Mouse (Mus musculus) bone marrow macrophage, adult 2 months (primary cell): Measurements from ENCODE around the gene Rufy3. TPM values are rescaled to one million over a fixed set of nuclear protein-coding genes. Genes with fewer than 3 reads are reported as not detected.

Experiments used
- H3K27ac ChIP-seq: 2 replicates; pipeline ENCODE4 v1.5.1; 2012; ENCODE audit warnings: low read depth, low read length; ENCODE audit not compliant: insufficient read depth
- H3K4me1 ChIP-seq: 2 replicates; pipeline ENCODE4 v1.6.1; 2012; ENCODE audit warnings: low read length; ENCODE audit not compliant: control insufficient read depth, insufficient read depth
- H3K4me3 ChIP-seq: 2 replicates; pipeline ENCODE4 v1.5.1; 2012; ENCODE audit warnings: mild to moderate bottlenecking, low read length, moderate library complexity; ENCODE audit not compliant: insufficient read depth
- CTCF ChIP-seq: IDR thresholded peaks from 2 replicates; pipeline ENCODE4 v1.5.1; 2012; ENCODE audit warnings: low read depth, mild to moderate bottlenecking, low read length, moderate library complexity
- POLR2A ChIP-seq: IDR thresholded peaks from 2 replicates; pipeline ENCODE4 v1.6.1; 2012; ENCODE audit warnings: mild to moderate bottlenecking, low read depth, low read length, borderline replicate concordance
- polyA plus RNA-seq: library from polyadenylated mRNA; stranded (reverse); fragments of >200 nt; gene quantifications from 2 replicates; pipeline ENCODE4 v1.2.4, GENCODE M21; 2012; ENCODE audit not compliant: missing spikeins, insufficient read depth, insufficient read length

Gene Rufy3
- polyA plus RNA-seq, 1 experiment: 38.1 TPM

DNA sequence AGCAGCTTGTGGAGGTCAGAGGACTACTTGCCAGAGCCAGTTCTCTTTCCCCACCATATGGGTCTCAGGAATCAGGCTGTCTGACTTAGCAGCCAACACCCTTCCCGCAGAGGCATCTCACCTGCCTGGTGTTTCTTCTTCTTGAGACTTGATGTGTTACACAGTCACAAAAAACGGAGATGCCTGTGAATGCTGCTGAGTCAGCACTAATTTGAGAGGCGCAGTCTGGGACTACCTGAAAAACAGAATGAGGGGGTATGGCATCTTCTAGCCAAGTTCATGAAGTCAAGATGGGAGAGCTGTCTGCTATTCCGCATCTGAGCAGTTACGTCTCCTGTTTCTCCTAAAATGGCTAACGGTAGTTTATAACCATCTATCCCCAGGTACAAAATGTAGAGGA, 115.7 kb downstream of the Rufy3 start:
- Histone ChIP-seq H3K4me3 (no peak overlapping the region), H3K27ac (no peak overlapping the region), H3K4me1 (peaks cover 16% of the 10 kb centered on the region)
- no peak for TF ChIP-seq CTCF
- no peak for TF ChIP-seq POLR2A

DNA sequence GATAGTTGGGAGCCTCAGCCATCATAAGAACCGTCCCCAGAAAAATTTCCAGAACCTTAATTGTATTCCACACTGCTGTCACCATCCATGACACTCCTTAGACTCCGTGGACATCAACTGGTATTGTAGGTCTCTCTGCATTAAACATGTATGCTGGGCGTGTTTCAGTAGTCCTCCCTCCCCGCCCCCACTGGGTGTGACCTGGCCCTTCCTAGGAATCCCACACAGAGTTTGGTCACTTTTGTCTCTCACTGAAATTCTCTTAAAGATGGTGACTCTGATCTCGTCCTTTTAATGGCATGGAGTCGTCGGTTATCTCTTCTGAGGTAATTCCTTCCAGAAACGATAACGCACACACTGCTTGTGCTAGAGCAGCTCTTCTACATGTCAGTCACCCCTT, 118.9 kb downstream of the Rufy3 start:
- no peak for TF ChIP-seq CTCF
- H3K4me1 ChIP-seq: peaks cover 6% of the 10 kb centered on the region
- H3K4me3 ChIP-seq: no peak overlapping the region
- no peak overlapping the region for H3K27ac ChIP-seq

DNA sequence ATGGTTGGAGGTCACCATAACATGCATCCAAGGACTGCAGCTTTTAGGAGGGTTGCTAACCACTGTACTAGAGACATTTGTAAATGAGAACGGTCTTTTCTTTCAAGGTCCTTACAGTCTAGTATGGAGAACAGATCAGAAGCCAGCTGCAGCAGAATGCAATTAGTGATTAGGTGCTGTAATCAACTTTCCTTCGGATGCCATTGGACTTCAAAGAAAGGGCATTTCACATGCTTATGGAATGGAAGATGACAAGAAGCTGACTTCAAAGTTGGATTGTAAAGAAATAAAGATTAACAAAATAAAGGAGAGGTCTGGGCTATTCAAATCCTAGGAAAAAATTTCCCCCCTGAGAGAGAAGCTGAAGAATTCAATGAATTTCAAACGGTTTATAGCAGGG, 119.4 kb downstream of the Rufy3 start:
- TF ChIP-seq POLR2A (no peak), CTCF (no peak)
- H3K4me3 ChIP-seq: no peak overlapping the region
- peaks cover under 1% of the 10 kb centered on the region for H3K4me1 ChIP-seq
- no peak overlapping the region for H3K27ac ChIP-seq

DNA sequence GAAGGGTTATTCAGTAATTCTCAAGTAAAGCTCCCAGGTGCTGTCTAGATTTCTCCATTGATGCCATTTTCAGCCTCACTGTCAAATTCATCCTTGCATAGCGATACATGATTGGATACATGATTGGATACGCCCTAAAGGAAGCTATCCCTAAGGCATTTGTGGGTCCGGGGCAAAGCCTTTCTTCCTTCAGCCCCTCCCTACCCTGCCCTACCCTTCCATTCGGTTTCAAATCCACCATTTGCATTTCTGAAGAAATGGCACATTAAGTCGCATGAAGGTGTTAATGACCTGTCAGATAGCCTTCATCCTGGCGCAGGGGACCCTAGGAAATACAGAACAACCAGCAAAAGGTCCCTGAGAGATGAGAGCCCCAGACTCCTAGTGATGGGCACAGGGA, 120.5 kb downstream of the Rufy3 start:
- no peak overlapping the region for H3K4me3 ChIP-seq
- H3K4me1 ChIP-seq: no peaks in the 10 kb centered on the region
- TF ChIP-seq POLR2A (no peak), CTCF (no peak)

DNA sequence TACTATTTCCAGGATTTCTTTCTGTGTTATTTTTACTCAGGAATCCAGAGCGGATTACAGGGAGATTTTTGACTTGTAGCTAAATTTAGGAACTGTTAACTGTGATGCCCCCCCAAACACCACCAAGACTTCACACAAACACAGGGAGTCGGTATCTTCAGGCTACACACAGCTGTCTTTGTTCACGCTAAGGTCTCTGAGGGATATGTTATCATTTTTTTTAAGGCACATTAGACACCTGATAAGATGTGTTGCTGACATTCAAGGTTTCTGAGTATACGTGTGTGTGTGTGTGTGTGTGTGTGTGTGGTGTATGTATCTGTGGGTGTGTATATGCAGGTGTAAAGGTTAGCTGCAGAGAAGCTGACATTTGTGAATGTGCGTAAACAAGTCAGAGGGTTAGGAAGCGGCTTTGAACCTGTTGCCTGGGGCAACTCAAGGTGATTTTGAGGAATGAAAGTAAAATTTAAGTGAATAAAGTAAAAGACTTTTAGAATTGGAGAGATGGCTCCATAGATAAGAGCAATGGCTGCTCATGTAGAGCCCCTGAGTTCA, 121.0 kb downstream of the Rufy3 start:
- Histone ChIP-seq H3K27ac (no peak overlapping the region), H3K4me3 (no peak overlapping the region), H3K4me1 (no peaks in the 10 kb centered on the region)
- TF ChIP-seq POLR2A: no peak
- TF ChIP-seq CTCF: no peak

More for the DNA sequence above, 120.5 kb downstream of the Rufy3 start:
- H3K27ac ChIP-seq: no peak overlapping the region

DNA sequence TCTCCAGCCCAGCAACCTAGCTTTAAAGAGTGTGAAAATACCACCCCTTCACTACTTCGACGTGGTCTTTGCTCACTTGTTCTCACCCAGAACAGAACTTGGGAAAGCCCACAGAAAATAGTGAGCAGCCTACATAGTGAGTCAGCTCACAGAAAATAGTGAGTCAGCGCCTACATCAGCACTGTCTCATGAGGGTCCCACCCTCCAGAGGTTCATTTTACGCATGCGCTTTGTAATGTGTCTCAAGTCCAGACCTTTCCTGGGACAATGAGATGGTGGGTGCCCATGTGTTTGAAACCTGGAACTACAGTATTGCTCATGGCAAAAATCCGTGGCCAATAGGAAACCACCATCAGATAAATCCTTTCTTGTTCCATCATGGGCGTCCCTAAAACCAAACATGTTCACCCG, 123.2 kb downstream of the Rufy3 start:
- no peak for TF ChIP-seq POLR2A
- no peak for TF ChIP-seq CTCF
- Histone ChIP-seq H3K4me3 (no peak overlapping the region), H3K27ac (no peak overlapping the region), H3K4me1 (no peaks in the 10 kb centered on the region)

DNA sequence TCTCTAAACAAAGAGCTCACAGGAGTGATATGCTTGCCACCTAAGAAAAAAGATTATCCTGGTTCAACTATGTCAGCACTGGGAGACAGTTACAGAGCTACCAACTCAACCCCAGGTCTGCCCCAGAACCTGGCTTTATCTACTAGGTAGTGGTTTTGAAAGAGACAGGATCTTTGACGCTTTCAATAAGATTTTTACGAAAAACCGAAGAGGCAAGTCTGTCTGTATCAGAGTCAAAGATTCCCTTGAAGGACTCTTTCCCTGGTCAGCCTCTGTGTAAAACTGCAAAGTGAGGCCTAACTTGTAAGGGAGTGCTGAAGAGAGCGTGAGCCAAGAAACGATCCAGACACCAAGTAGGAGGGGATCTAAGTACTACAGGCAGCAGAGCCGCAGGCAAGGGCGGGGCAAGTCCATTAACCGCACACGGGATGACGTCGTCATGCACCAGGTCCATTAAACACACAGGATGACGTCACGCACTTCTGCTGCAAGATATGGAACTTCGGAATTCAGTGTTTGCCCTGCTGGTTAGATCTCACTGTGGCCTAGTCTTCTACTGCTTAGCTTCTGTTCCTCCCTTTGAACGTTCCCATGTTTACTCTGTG, 123.8 kb downstream of the Rufy3 start:
- TF ChIP-seq POLR2A: no peak
- TF ChIP-seq CTCF: no peak
- no peak overlapping the region for H3K4me3 ChIP-seq
- no peaks in the 10 kb centered on the region for H3K4me1 ChIP-seq
- H3K27ac ChIP-seq: no peak overlapping the region

DNA sequence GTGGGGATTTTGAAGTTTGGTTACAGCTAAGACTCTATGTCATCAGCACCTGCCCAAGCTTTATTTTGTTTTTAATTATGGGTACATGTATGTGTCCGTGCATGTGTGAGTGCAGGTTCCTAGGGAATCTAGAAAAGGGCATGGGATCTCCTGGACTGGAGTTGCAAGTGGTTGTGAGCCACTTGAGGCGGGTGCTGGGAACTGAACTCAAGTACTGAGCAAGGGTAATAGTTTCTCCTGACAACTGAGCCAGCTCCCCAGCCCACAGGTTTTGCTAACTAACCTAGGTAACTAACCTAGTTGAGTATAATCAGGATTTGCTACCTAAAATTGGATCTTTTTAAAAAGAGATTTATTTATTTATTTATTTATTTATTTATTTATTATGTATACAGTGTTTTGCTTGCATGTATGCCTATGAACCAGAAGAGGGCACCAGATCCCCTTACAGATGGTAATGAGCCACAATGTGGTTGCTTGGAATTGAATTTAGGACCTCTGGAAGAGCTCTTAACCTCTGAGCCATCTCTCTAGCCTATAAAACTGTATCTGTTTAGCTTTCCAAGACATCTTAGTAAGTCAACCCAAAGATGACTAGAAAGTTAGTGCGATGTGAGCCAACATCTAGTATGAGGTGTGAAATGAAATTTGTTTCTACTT, 124.6 kb downstream of the Rufy3 start:
- TF ChIP-seq CTCF (no peak), POLR2A (no peak)
- H3K4me3 ChIP-seq: no peak overlapping the region
- no peak overlapping the region for H3K27ac ChIP-seq
- H3K4me1 ChIP-seq: no peaks in the 10 kb centered on the region

DNA sequence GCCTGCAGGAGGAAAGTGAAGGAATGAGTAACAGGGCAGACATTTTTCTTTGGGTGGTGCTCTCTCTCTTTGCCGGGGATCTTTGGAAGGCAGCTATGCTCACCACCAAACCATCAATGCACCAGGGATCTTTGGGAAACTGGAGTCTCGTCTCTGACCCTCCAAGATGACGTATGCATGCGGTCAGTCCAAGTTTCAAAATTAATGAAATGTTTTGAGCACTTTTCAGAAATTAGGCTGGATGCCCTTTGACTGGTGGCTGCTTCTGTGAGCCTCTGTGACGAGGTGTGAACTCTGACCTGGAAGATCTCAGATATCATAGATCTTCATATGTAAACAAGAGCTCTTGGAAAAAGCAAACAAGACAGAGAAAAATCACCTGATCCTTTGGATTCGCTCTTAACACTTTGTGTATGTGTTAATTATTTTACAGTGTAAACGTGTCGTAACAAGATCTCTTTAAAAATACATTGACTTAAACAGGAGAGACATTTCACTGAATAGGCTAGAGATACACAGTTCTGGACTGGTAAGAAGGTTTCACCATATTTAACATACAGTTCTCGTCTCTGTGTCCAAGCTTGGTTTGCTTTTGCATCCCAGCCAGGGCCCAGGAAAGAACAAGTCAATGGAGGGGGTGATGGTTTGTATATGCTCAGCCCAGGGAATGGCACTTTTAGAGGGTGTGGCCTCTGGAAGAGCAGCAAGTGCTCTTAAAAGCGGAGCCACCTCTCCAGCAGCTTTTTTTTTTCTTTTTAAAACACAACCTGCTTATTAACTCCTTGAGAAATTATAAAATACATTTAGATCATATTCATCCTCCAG, 126.1 kb downstream of the Rufy3 start:
- no peak for TF ChIP-seq CTCF
- TF ChIP-seq POLR2A: no peak
- no peak overlapping the region for H3K27ac ChIP-seq
- H3K4me3 ChIP-seq: no peak overlapping the region
- no peaks in the 10 kb centered on the region for H3K4me1 ChIP-seq
